Mouse (Mus musculus): Measurements from ENCODE around the gene Urb1.
A peak's percentile ranks its signal among the peaks of the same experiment; 100 is the strongest.

Urb1 gene

DNA sequence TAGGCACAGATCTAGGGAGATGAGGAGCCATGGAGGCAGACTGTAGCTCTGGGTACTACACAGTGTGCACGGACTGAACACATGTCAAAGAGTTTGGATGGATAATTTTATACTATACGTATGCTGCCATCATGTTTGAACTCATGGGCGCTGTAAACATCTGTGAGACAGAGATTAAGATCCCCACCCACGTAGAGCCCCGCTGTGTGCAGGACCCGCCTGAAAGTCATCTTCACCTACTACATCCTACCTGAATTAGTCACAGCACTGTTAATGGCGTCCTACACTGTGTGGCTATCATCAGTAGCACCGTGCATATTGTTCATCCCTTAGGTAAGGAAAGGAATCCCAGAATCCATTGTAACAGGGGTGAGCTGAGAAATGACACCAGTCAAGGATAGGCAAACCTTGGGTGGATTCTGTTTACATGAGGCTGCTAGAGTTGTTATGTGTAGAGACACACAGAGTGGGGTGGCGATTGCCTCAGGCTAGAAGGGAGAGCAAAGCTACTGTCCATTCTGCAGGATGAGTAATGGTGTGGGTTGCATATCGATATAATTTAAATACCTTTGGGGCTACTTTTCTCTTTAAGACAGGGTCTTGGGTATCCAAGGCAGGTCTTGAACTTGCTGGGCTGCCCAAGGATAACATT is 12.2 kb upstream of the Urb1 start:
- DNase-seq: no peak

DNA sequence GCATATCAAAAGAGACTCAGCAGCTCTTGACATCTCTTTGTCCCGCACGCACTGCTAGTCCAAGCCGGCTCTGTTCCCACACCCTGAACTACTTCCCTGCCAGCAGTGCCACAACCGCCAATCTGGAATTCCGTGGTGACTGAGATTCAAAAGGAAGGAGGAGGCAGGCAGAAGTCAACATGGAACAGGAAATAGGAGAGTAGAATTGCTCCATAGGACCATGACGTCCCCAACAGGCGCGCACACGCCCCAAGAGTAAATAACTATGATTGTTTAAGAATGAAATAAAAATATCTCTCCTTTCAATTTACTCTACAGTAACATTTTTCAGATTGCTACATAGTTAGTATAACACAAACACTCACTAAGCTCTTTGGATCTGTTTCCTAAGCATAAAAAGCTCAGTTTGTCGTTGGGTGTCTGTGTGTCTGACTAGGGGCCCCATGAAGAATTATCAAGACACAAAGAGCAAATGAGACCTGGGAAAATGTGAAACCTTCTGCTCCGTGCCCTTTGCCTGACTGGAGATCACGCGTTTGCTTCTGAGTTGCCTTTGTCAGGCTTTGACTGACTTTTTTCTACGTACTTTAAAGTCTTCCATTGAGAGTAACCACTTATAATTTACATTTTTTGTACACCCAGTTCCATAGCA is 11.0 kb upstream of the Urb1 start:
- no peak for DNase-seq

DNA sequence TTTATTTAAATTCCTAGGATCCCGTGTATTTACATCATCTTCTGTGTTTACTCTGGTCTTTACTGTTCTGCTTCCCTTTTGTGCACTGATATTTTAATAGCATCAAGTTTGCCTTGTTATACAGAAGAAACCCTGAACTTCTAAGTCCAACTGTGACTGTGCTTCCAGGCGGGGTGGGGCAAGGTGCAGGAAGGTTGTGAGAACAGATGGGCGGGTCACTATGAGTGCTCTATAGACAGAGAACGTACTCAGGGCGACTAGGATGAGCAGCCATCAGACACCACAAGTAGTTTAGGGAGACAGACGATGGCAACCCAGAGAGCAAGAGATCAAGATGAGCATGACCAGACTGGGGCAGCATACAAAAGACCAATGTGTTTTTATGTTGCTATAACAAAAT is 10.1 kb upstream of the Urb1 start:
- DNase-seq: no peak

- no peak for DNase-seq
Measured at GRCm38 (mm10) chr16:90812086-90812485, 1.9 kb upstream of the Urb1 start.

DNA sequence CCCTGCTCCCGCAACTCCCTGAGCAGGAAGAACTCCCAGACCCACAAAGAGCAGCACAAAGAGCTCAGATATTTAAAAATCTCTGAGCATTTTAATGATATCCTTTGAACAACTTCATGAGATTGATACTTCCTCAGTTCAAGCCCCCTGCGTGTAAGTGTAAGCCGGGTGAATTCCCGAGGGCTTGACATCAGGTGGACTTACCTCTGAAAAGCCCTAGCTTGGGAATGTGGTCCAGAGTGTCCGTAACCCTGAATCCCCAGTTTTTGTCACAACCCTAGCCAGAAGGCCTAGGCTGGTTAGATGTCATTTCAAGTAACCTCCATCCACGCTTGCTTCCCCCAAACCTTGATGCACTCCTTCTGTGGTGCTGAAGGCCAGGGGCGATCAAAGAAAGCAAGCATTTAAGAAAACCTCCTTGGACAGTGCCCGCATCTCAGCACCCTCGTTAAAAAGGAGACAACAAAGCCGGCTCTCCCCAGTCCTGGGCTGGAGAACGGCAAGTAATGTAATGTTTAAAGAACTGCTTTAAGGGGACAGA is 573 bp upstream of the Urb1 start:
- no peak for DNase-seq

DNA sequence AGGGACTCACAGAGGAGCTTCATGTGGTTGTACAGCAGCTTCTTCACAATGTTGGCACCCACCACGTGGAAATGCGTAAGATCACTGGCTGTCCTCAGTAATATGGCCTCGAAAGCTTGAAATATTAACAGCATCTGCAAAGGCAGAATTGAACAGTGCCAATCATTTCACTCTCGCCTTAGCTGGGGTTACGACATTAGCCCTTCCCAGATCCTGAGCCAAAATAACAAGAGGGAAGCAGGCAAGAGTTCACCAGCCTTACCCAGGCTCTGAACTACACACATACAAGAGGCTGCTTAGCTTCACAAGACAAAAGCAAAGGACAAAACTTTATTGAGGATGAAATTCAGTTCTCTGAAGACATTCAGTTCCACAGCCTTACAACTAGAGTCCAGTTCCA is 5.7 kb downstream of the Urb1 start:
- DNase-seq: no peak

DNA sequence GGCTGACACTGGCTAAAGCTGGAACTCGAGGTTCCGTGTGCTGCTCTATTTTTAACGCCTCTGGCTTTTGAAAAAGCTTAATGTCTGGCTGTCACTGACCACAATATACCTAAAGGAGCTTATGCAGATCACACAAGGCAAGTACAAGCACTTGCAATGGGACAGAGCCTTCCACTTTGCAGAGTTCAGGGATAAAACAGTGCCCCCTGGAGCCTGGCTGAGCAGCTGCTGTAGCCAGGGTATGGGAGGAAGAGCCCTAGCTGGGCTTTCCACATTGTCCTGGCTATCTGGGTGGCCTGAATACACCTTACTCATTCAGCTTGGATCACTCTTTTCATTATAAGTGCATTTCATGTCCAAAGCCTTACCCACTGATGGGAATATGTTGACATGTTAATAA is 8.3 kb downstream of the Urb1 start:
- no peak for DNase-seq

- DNase-seq: no peak
Measured at GRCm38 (mm10) chr16:90801251-90801650, 9.0 kb downstream of the Urb1 start.

GRCm38 (mm10) chr16:90799840-90800239 is 10.4 kb downstream of the Urb1 start:
- DNase-seq: no peak

- DNase-seq: no peak
Measured at GRCm38 (mm10) chr16:90798848-90799247, 11.4 kb downstream of the Urb1 start.

DNA sequence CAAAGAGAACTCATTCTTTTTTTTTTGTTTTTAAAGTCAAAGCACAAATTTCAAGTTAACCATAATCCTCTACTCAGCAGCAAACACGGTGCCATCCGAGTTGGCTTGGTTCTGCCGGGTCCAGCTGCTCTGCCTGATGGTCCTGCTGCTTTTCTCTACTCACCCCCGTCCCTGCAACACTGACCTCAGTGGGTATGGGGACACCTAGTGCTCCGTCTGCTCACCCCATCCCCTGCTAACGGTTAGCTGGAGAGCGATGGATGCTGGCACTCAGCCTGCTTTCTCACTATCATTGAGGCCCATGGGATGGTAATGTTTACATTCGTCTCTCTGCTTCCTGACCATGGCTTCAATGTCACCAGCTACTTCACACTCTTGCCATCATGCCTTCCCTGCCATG is 11.8 kb downstream of the Urb1 start:
- DNase-seq: no peak

DNA sequence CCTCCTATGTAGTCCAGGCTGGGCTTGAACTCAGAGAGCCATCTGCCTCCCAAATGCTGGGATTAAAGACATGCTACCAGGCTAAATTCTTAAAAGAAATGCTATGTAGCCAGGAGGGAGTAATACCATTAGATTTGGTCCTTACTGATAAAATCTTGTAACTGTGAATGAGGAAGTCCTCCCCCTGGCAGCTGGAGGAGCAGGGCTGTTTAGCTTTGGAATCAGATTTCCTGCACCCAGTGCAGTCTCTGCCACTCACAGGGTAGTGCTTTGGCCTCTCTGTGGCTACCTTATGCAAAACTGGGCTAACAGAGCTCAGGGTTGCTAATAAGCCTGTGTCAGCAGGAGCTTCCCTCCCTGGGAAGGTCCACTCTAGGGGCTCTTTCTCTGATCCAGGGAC is 15.5 kb downstream of the Urb1 start:
- DNase-seq: no peak

DNA sequence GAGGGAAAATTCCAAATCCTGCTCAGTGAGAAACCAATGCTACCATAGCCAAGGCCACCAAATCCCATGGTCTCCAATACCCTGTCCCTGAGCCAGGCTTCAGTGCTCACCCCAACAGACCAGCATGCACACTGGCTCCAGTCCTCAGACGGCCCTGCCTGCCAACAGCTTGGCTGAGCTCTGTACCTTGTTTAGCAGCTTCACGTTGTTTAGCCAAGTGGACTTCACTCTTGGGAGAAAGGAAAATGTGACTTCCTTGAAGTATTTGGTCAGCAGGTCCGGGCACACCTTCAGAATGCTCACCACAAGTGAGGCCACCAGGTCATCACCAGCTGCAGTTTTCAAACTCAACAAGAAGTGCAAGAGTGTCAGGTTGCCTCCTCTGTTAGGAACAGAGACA is 17.7 kb downstream of the Urb1 start:
- peak; percentile 80 for DNase-seq

- DNase-seq: no peak
Measured at GRCm38 (mm10) chr16:90792066-90792465, 18.1 kb downstream of the Urb1 start.

- no peak for DNase-seq
Measured at GRCm38 (mm10) chr16:90790946-90791345, 19.3 kb downstream of the Urb1 start.

DNA sequence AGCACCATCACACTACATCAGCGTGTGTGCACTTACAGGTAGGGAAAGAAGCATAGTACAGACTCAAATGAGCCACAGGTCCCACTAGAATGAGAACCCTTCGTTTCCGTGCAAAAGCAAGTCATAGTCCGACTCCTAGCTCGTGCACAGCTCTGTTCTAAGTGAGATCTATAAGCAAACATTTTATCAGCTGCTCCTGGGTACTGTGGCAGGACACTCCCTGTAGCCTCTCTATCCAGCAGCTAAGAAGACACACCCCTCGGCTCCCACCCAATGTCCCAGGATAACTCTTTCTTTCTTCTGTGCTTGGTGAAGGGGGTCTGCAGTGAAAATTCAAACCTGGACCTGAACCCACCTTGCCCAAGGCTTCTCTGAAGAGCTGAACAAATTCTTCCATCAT is 21.6 kb downstream of the Urb1 start:
- no peak for DNase-seq

DNA sequence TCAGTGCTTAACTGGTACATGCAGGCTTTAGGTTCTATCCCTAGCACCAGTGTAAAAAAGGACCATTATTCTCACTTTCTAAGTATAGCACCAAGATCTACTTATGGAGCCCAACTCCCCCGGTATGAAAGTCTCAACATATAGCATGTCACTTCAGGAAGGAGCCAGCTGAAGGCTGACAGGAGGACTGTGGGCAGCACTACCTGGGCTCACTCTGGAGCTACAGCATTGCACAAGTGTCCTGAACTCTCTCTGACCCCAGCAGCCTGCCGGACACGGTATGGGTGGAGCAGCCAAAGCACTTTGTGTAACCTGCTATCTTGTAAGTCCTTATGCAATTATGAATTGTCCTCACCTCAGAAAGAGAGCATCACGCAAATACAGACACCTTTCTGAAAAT is 25.0 kb downstream of the Urb1 start:
- no peak for DNase-seq

GRCm38 (mm10) chr16:90783302-90783701 is 26.9 kb downstream of the Urb1 start:
- DNase-seq: peak; percentile 22

DNA sequence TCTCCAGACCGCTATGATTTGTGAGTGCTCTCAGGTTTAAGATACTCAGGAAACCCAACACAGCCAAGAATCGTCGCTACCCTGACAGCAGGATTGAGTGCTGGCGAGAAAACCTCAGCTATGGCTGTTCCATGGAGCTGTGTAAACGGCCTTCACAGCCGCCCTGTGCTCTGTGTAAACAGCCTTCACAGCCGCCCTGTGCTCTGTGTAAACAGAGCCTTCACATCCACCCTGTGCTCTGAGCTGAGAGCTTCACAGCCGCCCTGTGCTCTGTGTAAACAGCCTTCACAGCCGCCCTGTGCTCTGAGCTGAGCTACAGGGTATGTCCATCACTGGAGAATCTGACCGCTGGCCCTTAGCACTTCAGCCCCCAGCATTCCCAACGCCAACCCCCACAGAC is 30.4 kb downstream of the Urb1 start:
- DNase-seq: no peak

DNA sequence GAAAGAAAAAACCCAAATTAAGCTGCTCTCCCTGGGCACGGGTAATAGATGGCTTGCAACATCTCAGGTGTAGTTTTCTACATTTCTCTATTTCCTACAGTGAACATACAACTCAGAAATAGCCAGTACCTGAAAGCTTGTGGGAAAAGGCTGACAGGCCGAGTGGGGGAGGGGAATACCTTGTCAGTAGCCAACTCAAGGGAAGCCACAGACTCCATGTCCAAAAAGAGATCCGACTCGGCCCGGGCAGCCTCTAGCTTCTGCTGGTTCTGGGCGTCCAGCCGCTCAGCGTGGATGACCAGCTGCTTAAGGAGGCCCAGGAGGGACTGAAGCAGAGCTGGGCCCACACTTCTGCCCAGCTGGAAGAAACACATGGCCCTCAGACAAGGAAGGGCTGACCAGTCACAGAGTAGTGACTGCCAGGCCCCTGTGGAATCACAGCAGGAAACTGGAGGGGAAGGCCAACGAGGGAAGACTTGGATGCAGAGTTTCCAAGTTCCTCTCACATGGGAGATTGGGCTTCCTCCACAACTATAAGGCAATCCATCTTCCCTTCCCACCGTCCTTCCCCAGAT is 34.2 kb downstream of the Urb1 start:
- DNase-seq: no peak

GRCm38 (mm10) chr16:90774646-90775045 is 35.6 kb downstream of the Urb1 start:
- no peak for DNase-seq

GRCm38 (mm10) chr16:90774216-90774615 is 36.0 kb downstream of the Urb1 start:
- DNase-seq: no peak

- no peak for DNase-seq
Measured at GRCm38 (mm10) chr16:90766919-90767454, 43.2 kb downstream of the Urb1 start.

Data from kidney, adult 9 months (tissue).